Mouse (Mus musculus) liver, adult (tissue): ENCODE measurements around the gene Atp2b2.

Source experiments
- GATA4 ChIP-seq: IDR thresholded peaks from 2 replicates; pipeline ENCODE4 v1.6.1; 2014; ENCODE audit warnings: mild to moderate bottlenecking, low read length; ENCODE audit not compliant: insufficient replicate concordance

Atp2b2 gene

GRCm38 (mm10) chr6:113970900-113971299 is 71.5 kb downstream of the Atp2b2 start:
- no peak for TF ChIP-seq GATA4

DNA sequence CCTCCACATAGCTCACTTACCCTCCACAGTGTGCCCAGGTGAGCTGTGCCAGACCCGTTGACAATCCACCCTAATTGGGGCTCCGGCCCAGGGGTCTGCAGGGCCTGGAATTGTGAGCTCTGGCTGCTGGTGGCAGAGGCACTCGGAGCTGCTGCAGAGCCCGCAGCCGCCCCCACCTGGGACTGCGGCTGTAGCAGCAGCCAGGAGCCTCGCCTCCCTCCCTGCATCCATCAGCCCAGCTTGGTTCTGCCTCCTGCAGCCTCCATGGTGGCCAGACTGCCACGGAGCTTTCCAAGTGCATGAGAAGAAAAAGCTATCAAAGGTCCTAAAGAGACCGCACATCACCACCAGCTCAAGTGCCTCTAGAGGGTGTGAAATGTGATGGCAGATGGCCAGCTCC is 71.9 kb downstream of the Atp2b2 start:
- TF ChIP-seq GATA4: no peak

GRCm38 (mm10) chr6:113969751-113970150 is 72.7 kb downstream of the Atp2b2 start:
- TF ChIP-seq GATA4: no peak

GRCm38 (mm10) chr6:113962811-113963210 is 79.6 kb downstream of the Atp2b2 start:
- no peak for TF ChIP-seq GATA4

GRCm38 (mm10) chr6:113961658-113962057 is 80.8 kb downstream of the Atp2b2 start:
- no peak for TF ChIP-seq GATA4

GRCm38 (mm10) chr6:113959336-113959735 is 83.1 kb downstream of the Atp2b2 start:
- no peak for TF ChIP-seq GATA4

GRCm38 (mm10) chr6:113958714-113959113 is 83.7 kb downstream of the Atp2b2 start:
- TF ChIP-seq GATA4: no peak

- no peak for TF ChIP-seq GATA4
These were observed 84.4 kb downstream of the Atp2b2 start for GRCm38 (mm10) chr6:113958003-113958402.

- TF ChIP-seq GATA4: no peak
These were observed 85.0 kb downstream of the Atp2b2 start for GRCm38 (mm10) chr6:113957232-113957940.

- no peak for TF ChIP-seq GATA4
These were observed 94.9 kb downstream of the Atp2b2 start for GRCm38 (mm10) chr6:113947515-113947914.

DNA sequence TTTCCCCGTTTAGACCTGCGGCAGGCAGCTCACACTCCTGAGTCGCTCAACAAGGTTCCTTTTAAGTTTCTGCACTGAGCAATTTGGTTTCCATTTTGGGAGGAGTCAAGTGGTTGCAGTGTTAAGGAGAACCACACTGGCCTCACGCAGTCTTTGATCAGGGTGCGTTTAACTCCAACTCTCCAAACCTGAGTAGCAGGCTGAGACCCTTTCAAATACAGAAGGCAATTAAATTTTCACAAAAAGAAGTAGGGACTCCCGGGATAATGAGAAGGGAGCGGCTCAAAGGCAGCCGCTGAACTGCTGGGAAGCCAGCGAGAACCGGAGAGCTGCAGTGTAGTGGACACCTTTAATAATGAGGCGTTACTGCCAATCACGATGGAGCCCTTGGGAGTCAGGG is 100.1 kb downstream of the Atp2b2 start:
- no peak for TF ChIP-seq GATA4

- no peak for TF ChIP-seq GATA4
These were observed 101.1 kb downstream of the Atp2b2 start for GRCm38 (mm10) chr6:113941324-113941723.

DNA sequence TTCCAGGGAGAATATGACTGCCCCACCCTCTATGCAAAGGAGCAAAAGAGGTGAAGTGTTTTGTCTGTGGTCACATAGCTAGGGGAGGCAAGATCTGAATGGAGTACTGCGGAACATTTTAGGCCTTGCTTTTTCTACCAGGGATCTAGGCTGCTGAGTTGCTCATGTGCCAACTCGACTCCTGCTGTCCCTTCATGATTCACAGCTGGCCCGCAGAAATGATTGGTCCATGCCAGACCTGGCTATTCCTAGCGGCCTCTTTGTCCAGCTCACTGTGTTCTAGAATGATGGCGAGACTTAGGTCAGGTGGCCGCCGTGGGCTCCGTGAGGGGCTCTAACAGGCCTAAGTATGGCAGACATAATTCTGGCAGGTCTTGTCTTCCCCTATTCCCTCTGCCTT is 103.0 kb downstream of the Atp2b2 start:
- TF ChIP-seq GATA4: no peak

DNA sequence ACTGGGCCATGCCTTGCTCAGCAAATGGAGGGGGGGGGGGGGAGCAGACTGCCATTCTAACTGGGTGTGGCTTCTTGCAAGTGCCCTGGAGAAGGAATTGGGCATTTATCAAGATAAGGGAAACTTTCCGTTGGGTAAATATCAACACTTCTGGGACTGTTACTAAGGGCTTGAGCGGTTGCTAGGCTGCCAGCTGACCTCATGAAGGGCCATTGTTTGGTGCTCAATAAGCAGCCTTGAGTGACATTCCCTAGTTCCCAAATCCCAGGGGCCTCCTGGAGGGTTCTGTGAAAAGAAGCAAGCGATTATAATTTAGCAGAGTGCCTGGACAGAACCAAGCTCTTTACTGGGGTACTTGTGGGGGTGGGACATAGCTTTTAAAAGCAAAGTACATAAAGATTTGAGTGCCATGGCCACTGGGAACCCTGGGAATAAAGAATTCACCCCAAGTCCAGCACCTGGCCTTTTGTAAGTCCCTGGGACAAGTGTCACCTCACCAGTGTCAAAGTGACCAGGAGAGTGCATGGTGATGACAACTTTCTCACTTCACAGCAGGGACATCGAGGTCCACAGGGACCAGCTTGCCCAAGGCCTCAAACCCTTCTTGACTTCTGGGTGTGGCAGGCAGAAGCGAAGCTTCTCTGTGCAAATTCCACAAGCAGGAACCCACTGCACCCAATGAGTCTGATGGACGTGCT is 105.5 kb downstream of the Atp2b2 start:
- no peak for TF ChIP-seq GATA4

DNA sequence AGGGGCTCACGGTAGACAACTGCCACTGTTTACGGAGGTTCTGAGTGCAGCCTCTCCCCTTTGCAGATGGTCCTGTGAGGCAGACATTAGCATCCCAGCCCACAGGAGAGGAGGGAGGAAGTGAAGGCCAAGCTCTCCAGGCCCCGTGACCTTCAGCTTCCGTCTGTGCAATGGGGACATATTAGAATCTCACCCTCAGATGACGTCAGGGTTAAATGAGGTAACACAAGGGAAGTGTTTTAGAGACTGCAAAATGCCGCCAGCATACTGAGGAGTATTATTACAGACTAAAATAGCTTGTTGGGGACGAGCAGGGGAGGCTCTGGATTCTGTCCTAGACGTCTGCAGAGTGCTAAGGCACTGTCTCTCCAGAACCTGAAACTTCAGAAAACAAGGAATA is 106.3 kb downstream of the Atp2b2 start:
- TF ChIP-seq GATA4: no peak

DNA sequence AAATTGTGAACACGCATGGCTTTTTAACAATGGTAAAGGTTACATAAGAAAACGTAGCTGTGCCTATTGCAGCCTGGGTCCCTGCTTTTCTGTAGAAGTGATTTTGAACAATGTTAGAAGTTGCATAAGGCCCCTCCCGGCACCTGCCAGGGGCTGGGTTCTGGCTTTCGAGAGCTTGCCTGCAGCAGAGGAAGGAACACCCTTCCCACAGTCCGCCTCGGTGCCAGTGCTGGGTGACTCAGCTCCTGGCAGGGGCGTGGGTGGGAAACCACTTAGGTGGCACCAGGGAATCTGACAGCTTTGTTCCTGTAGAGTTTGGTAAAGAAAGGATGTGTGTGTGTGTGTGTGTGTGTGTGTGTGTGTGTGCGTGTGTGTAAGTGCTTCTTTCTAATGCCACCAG is 107.7 kb downstream of the Atp2b2 start:
- TF ChIP-seq GATA4: no peak
